Mouse (Mus musculus) layer of hippocampus, adult 9-10 months (tissue): ENCODE measurements around the gene Psme4.

Source experiments
- DNase-seq: peaks from one replicate; pipeline ENCODE4 v3.0.0; 2022; ENCODE audit warnings: low spot score

Psme4 gene

DNA sequence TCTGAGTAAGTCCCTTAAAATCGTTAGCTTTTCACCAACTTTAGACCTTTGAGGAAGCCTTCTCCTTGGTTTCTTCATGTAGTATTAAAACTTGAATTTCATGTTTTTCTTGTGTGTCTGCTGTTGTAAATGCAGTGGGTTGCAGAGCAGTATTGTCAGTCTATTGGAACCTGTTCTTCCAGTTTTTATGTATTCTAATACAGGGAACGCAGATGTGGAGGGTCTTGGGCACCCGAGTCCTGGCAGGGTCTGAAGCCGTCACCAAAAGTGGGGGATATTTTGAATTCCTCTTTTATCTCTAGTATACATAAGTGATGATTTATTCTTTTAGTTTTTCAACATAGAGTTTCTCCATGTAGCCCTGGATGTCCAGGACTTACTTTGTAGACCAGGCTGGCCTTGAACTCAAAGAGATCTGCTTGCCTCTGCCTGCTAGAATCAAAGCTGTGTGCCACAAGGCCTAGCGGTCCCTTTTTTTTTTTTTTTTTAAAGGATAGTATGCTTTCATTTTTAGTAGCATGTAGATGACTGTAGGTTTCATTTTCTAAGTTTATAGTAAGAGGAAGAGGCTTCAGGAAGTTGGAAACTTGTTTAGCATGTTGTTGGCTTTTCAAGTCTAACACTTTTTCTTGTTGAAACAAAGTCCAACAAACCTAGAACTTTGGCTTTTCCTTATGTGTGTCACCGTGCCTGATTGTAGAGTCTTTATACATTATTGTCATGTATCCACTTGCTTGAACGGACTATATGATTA, 14.9 kb downstream of the Psme4 start:
- DNase-seq = no peak

DNA sequence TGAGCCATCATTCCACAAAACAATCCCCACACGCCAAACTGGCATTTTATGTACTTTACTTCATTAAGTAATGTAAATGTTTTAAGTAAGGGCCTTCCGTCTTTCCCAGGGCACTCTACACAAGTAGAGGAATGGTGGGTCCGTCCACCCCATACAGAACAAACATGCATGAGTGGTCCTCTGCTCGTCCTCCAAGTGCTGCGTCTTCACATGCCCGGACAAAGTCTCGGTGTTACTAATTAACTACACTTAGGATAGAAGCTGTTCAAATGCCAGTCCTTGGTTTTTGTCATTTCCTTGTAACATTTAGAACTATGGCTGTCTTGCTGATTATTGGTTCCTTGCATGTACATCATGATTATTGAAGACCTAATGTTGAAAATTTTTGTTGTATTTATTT, 21.2 kb downstream of the Psme4 start:
- no peak for DNase-seq

DNA sequence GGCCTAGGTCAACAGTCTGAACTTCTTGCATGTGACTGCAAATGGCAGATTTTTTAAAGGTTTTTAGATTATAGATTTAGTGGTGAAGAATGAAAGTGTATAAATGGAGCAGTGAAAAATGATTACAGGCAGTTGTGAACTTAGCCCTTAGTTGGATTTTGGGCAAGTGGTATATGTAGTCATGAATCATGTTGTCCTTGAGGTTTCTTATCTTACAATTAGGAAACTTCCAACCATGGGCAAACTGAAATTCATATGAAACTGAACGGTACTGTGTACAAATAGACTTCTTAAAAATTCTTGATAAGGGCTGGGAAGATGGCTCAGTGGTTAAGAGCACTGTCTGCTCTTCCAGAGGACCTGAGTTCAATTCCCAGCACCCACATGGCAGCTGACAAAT, 22.2 kb downstream of the Psme4 start:
- no peak for DNase-seq

- no peak for DNase-seq
Measured at GRCm38 (mm10) chr11:30797236-30797635, 25.7 kb downstream of the Psme4 start.

GRCm38 (mm10) chr11:30799496-30799895, 28.0 kb downstream of the Psme4 start:
- DNase-seq = no peak

GRCm38 (mm10) chr11:30800091-30800490, 28.6 kb downstream of the Psme4 start:
- no peak for DNase-seq

GRCm38 (mm10) chr11:30802421-30802820, 30.9 kb downstream of the Psme4 start:
- DNase-seq = no peak

DNA sequence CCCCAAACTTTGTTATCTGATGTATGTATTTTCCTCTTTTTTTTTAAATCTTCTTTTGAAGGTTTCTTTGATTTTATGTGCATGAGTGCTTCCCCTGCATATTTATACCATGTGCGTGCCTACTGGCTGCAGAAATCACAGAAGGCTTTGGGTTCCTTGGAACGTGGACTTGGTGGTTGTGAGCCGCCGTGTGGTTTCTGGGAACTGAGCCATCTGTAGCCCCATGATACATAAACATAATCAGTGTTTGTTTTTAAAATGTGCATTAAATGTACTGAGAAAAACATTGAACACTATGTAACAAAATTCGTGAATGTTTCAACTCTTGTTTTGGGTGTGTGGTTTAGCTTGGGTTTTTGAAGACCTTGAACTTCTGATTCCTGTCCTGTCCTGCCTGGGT, 49.6 kb downstream of the Psme4 start:
- no peak for DNase-seq

DNA sequence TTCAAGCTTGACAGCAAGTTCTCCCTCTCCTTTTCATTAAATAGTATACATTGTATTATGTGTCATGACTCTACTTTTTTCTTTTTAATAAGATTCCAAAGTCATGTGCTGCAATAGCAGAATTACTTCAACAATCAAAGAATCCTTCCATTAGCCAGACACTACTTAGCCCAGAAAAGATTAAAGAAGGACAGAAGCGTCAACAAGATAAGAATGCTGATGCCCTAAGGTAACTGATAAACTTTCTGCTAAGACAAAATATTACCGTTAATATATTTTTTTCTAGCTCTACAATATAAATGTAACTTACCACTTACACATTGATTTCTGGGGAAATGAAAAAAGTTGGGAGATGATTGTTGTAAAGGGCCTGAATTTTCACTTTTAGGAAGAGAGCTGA, 67.3 kb downstream of the Psme4 start:
- DNase-seq = no peak

DNA sequence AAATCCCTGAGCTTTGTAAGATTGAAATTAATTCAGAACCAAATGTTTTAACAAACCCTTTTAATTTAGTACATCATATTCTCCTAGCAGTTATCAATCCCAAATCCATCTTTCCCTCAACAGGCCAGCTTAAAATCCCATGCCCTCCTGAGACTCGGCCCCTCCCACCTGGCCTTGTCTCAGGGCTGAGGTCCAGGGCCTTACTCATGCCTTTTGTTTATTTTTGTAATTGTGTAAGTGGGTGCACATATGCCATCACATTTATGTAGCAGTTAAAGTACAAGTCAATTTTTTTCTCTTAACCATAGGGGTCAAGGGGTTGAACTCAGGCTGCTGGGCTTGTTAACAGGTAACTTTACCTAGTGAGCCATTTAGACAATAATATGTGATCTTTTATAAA, 72.8 kb downstream of the Psme4 start:
- no peak for DNase-seq

GRCm38 (mm10) chr11:30872425-30872824, 100.9 kb downstream of the Psme4 start:
- no peak for DNase-seq

- DNase-seq = peak; percentile 24
Measured at GRCm38 (mm10) chr11:30885171-30885871, 113.8 kb downstream of the Psme4 start, which contains the start of the genes Gpr75 and Asb3. Gene Gpr75 (plus strand): TSS chr11:30885358. Gene Asb3 (plus strand): TSS chr11:30885416.

GRCm38 (mm10) chr11:30888153-30888552, 116.6 kb downstream of the Psme4 start:
- DNase-seq = no peak

DNA sequence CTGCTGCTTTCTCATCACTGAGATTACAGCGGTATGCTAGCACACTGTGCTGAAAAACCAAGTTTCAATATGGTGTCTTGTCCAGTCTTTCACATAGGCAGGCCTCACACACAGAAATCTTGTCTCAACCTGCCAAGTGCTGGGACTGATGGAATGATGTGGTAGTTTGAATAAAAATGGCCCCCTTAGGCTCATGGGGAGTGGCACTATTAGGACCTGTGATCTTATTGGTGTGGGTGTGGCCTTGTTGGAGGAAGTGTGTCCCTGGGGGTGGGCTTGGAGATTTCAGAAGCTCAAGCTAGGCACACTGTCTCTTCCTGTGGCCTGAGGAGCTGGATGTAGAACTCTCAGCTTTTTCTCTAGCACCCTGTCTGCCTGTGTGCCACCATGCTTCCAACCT, 124.7 kb downstream of the Psme4 start:
- no peak for DNase-seq

DNA sequence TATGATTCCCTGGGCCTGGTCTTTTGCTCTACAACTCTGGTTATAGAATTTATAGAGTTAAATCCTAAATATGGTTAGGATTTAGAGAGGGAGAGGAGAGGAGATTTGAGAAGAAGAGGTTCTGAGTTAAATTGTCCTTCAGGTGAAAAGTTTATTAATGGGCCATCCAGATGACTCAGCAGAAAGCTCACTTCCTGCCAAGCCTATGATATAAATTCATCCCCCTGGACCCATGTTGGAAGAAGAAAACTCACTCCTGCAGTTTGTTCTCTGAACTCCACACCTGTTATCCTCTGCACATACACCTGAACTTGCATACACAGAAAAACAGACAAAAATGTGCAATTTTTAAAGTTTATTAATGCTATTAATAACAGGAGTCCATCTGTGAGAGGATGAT, 127.8 kb downstream of the Psme4 start:
- DNase-seq = no peak

- no peak for DNase-seq
Measured at GRCm38 (mm10) chr11:30912311-30912710, 140.8 kb downstream of the Psme4 start.

DNA sequence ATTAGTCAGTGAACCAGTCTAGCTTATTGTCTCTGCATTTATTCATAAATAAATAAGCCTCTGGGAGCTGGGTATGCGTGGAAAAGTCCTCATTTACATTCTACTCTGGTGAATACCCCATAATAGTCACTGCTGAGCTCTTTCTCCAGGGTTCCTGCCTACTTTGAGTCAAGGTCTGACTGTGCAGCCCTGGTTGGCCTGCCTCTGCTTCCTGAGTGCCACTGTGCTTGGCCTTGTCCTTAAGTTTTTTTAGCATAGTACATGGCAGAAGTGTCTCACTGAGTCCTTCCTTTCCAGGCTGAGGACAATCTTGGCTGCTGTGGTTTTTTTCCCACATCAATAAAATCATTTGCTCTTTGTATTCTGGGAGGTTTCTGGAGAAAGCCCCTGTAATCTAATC, 149.1 kb downstream of the Psme4 start:
- DNase-seq = no peak

DNA sequence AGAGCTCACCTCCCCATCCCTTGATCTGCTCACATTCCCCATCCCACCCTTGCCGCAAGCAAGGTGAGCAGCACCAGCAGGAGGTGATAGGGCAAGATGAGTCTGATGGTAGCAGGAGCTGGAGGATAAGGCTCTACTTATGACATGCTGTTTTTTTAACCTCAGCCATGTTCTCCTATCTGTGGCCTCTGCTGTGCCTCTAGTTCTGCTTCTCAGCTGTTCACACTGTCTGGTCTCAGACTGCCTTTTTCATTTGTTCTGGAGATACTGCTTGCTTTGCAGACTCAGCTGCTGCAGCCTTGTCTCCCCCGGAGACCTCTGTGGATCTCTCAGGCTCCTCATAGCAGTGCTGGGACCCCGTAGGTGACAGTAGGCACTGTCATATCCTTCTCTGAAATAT, 151.8 kb downstream of the Psme4 start:
- DNase-seq = no peak

- DNase-seq = no peak
Measured at GRCm38 (mm10) chr11:30928079-30928478, 156.6 kb downstream of the Psme4 start.

DNA sequence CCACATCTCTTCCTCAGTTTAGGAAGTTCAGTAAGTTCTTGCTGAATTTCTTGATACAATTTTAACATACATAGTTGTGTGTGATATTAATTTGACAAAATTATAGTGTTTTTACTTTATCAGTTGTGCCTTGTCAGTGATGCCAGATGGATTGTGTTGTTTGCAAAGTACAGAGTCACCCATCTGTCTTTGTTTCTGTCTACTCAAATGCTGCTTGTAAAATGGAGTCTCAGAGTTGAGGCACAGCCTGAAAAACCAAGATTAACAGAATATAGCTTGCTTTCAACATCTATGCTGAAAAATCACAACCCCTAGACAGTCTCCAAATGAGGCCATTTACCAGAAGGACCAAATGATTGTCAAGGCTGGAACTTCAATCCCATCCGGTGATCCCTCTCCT, 157.0 kb downstream of the Psme4 start:
- peak; percentile 24 for DNase-seq
